Mouse (Mus musculus) c-Kit-negative CD71-positive TER-119-positive erythroid progenitor cells, embryonic 14.5 days (primary cell): ENCODE data around the gene Golim4.

Source experiments
- DNase-seq: peaks from one replicate; pipeline ENCODE4 v3.0.0-alpha.2; 2013; ENCODE audit warnings: low read depth, low spot score

Gene Golim4

GRCm38 (mm10) chr3:75925123-75925522, 31.6 kb downstream of the Golim4 start:
- DNase-seq: no peak

DNA sequence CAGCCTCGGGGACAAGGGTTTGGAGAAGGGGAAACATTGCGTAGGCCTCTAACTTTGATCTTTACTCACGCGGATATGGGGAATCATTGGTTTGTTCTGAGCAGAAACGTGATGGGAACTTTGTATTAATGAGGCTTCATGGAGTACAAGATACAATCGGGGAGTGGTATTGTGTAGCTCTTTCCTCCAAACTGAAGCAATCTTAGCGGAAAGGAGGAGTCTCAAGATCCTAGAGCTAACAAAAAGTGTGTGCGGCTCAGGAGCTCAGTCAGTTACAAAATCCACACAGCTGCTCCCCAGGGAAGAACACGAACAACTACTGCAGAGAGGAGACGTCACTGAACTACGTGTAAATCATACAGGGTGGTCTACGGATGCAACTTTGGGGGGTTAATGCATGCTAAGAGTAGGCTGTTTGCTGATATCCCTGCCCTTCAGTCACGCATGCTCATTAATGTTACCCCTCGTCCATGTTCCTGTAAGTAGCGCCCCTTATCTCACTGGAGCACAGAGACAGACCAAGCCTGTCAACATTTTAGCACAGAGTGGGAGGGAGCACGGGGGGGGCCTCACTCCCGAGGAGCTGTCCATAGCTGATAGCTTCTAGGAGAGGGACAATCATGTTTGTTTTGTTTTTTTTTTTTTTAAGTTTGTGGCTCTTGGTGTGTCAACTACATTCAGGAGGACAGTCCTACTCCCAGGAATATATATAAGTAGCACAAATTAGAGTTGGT, 38.8 kb downstream of the Golim4 start:
- peak; percentile 65 for DNase-seq

DNA sequence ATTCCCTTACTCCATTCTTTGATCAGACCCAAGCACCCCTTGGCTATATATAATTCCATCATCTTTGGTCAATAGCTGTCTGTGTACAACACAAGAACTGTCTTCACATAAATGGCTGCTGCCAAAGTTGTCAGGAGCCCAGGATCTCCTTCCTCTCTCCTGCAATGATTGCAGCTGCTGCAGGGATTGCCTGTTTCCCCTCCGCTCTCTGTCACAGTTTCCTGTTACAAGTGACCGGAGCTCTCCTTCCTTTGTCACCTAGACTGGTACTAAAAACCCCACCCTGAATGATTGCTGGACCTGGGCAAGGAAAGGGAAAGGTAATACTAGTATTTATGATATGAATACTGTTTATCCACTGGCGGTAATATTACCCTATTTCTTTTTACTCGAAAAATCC, 44.0 kb downstream of the Golim4 start:
- no peak for DNase-seq

GRCm38 (mm10) chr3:75910768-75911167, 46.0 kb downstream of the Golim4 start:
- no peak for DNase-seq

- DNase-seq: no peak
These were observed 46.5 kb downstream of the Golim4 start for GRCm38 (mm10) chr3:75910257-75910656.

DNA sequence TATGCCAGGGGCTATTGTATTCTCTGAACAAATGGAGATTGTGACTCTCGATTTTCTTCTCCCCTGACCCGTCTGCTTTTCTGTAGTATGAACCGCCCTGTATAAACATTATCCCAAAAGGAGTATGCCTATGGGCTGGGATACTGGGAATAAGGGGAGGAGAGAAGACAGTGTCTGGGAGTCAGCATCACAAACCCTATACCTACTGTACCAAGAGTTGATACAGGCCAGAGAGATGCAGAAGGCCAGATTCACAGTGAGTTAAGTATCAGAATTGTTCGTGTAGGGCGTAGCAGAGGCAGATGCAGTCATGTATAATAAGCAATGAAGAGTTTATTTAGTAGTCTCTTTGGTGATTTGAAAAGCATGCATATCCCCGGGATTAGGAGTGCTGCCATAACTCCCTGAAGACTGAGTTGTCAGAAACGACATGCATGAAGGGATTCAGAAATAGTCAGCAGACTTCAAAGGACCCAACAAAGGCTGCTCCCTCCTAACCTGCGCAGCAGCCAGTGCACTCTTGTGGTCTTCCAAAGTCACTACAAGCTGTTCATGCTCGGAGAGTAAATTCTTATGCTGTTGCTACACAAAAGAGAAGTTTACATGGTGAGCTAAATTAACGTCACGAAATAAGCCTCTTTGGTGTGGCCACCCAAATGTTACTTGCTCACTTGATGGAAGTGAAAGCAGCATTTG, 54.7 kb downstream of the Golim4 start:
- no peak for DNase-seq

- no peak for DNase-seq
These were observed 61.7 kb downstream of the Golim4 start for GRCm38 (mm10) chr3:75895075-75895474.

DNA sequence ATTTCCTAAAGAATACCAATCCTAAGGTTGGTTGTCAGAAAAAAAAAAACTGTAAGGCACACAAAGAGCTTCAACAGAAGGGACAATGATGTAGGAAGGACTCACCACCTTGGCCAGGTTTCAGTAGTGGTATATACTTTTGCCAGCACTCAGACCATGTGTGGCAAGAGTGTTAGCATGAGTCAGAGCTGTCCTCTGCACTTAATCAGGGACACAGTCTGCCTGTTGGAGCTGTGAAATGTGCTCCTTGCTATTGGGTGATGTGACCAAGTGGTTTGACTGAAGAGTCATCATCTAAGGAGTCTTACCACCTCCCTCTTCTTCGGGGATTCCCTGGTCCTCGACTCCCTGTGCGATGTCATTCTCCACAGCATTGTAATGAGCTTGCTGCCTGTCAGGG, 65.2 kb downstream of the Golim4 start:
- DNase-seq: no peak

GRCm38 (mm10) chr3:75889323-75889722, 67.4 kb downstream of the Golim4 start:
- DNase-seq: no peak

DNA sequence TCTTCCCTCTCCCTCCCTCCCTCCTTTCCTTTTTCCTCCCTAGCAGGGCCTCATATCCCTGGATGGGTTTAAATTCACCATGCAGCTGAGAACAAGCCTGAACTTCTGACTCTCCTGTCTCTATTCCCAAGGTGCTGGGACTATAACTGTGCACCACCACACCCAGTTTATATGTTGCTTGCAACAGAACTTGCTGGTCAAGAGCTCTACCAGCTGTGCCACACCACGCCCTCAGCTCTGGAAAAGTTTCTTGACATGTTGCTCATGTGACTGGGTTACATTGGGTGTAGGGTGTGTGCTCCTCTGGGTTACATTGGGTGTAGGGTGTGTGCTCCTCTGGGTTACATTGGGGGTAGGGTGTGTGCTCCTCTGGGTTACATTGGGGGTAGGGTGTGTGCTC, 75.2 kb downstream of the Golim4 start:
- no peak for DNase-seq

DNA sequence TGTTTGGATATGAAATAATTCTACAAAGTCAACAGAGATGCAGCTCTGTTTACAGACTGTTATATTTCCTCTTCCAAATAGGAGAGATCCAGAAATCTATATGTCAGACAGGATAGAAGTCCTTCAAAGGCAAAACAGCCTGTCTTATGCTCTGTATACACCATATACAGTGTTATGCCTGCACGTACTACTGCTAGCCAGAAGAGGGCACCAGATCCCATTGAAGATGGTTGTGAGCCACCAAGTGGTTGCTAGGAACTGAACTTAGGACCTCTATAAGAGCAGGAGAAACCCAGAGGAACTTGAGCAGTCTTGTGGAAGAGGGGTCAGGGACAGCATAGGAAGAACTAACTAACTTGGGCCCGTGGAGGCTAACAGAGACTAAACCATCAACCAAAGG, 77.5 kb downstream of the Golim4 start:
- no peak for DNase-seq

DNA sequence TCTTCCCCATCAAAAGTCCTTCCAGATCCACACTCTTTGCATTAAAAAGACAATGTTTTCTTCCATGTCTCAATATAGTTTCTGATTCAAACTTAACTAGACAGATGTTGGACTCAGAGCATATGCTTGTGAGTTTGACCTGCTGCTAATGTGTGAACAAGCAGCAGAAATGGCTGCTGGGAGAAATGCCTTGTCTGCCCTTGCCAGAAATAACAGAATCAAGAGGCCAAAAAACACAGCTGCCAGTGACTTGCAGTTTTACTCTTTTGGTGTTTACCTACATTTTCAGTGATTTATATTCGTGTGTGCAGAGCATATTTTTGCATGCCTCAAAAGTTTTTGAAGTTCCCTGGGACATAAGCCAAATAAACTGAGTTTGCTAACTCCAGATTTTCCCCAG, 87.9 kb downstream of the Golim4 start:
- no peak for DNase-seq

- no peak for DNase-seq
These were observed 92.5 kb downstream of the Golim4 start for GRCm38 (mm10) chr3:75864203-75864602.

- DNase-seq: peak; percentile 6
These were observed 95.1 kb downstream of the Golim4 start for GRCm38 (mm10) chr3:75861677-75862076.

GRCm38 (mm10) chr3:75860760-75861159, 96.0 kb downstream of the Golim4 start:
- DNase-seq: no peak

- DNase-seq: no peak
These were observed 121.3 kb downstream of the Golim4 start for GRCm38 (mm10) chr3:75835286-75835967.

- no peak for DNase-seq
These were observed 121.9 kb downstream of the Golim4 start for GRCm38 (mm10) chr3:75834827-75835226.
